Mouse (Mus musculus) layer of hippocampus, adult 8-10 months (tissue): Measurements from ENCODE around the gene Gm5725. TPM values are rescaled to one million over a fixed set of nuclear protein-coding genes. Genes with fewer than 3 reads are reported as not detected.
"Not testable (repeated sequence)": the region's sequence is repeated elsewhere in the genome, so short reads cannot be mapped to it uniquely, and the experiment has no call there.

Source experiments
- DNase-seq, 2 experiments: peaks; one replicate each; pipeline ENCODE4 v3.0.0; 2022; ENCODE audit warnings: low spot score in 2 of 2
- total RNA-seq, 4 experiments: library from RNA; stranded (reverse); gene quantifications; 2 replicates each; pipeline ENCODE4 v1.2.4; 2022

Gene Gm5725
- total RNA-seq: not detected

DNA sequence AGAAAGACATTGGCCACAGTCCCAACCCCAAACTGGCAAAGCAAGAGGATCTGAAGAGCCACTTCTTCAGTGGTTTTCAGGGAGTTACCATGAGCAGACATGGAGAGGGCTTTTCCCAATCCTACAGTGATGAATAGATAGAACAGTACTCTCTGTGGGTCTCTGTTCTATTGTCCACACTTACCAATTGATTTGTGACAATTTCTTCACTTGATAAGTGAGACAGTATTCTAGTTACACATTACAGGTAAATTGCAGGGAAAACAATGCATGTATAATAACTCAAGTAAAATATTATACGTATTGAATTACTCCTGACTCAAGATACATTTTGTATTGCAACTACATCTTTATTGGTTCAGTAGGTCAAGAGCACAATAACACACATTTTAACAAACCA, at the start of gene Gm5725:
TSS of gene Gm5725 (minus strand) at position 101 of the 400 bp plus-strand sequence.
- DNase-seq: not testable (repeated sequence)

DNA sequence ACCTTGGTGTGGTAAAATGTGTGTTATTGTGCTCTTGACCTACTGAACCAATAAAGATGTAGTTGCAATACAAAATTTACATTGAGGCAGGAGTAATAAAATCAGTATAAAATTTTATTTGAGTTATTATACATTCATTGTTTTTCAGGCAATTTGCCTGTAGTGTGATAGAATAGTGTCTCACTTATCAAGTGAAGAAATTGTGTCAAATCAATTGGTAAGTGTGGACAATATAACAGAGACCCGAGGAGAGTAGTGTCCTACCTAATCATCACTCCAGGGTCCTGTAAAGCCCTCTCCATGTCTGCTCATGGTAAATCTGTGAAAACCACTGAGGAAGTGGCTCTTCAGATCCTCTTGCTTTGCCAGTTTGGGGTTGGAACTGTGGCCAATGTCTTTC, 12.0 kb downstream of the Gm5725 start, which contains the start of gene Vmn1r135:
TSS of gene Vmn1r135 (plus strand) at position 301 of the 400 bp plus-strand sequence.
- not testable (repeated sequence) for DNase-seq

DNA sequence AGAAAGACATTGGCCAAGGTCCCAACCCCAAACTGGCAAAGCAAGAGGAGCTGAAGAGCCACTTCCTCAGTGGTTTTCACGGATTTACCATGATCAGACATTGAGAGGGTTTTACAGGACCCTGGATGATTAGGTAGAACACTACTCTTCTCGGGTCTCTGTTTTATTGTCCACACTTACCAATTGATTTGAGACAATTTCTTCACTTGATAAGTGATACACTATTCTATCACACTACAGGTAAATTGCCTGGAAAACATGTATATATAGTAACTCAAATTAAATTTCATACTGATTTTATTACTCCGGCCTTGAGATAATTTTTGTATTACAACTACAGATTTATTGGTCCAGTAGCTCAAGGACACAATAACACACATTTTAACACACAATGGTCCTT, 47.4 kb downstream of the Gm5725 start, which contains the start of gene Gm4177:
TSS of gene Gm4177 (minus strand) at position 101 of the 400 bp plus-strand sequence.
- DNase-seq: not testable (repeated sequence)

Other genes starting within 250 kb of the Gm5725 start
- not detected for gene Vmn1r132, start 230.2 kb downstream of the Gm5725 start, total RNA-seq
- not detected for gene Gm4175, start 82.8 kb downstream of the Gm5725 start, total RNA-seq
- gene Gm4177, start 47.5 kb downstream of the Gm5725 start, total RNA-seq: not detected
- not detected for gene Vmn1r135, start 11.9 kb downstream of the Gm5725 start, total RNA-seq
- not detected for gene Gm5891, start 77.0 kb upstream of the Gm5725 start, total RNA-seq
- gene Vmn1r137, start 150.3 kb upstream of the Gm5725 start, total RNA-seq: not detected
- gene Vmn1r138, start 184.6 kb upstream of the Gm5725 start, total RNA-seq: not detected
- gene Gm6176, start 212.0 kb upstream of the Gm5725 start, total RNA-seq: not detected
- gene Vmn1r139, start 224.8 kb upstream of the Gm5725 start, total RNA-seq: not detected